Mouse (Mus musculus): Measurements from ENCODE around the gene Cadm1.

The Cadm1 gene

DNA sequence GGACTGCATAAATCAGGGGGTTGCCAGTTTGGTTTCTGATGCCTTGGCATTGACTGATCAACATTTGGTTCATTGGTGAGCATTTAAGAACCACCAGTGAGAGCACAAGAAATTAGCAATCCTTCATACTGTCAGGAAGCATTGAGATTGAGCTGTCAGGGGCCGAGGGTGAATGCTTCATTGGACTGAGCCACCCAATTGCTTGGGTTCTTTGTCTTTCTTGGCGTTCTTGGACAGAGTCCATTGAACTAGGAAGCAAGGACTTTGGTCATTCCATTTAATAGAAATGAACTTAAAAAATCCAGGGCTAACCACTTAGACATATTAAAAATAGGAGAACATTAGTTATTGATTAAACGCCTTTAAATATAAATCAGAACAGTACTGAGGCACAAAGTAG lies 214.9 kb downstream of the Cadm1 start:
- no peak for DNase-seq

GRCm38 (mm10) chr9:47745716-47746115 lies 215.7 kb downstream of the Cadm1 start:
- DNase-seq = no peak

GRCm38 (mm10) chr9:47749160-47749559 lies 219.2 kb downstream of the Cadm1 start:
- DNase-seq = no peak

DNA sequence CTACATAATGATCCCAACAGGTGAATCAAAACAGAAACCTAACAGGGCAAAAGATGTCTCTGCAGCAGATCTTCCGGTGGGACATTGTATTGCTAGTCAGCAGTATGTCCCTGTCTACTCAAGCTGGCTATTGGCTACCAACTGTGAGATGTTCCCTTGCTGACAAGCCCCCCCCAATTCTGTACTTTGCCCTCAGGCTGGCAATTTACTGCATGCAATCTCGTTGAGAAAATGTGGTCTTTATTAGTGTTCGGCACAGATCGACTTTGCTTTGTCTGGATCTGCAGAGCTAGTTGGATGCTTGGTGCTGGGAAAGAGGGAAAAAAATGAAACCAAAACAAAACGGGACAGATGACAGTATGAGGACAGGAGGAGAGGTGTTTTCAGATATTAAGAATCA lies 222.5 kb downstream of the Cadm1 start:
- DNase-seq = no peak

GRCm38 (mm10) chr9:47753127-47753526 lies 223.2 kb downstream of the Cadm1 start:
- DNase-seq = no peak

DNA sequence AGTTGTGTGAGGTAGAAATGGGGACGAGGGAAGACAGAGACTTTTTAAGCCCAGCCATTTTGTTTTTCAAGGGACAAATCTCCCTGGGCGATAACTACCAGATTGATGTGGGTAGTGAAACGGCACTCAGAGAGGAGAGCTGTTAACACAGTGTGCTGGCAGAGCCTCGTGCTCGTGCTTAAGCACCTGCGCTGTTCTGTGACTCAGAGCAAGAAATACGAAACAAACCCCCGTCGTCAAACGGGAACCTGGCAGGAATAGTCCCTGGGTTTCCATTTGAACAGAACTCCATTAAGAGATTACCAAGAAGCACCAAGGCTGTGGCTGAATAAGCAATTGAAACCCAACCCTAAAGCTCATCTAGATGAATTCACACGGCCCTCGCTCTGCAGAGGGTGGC lies 225.1 kb downstream of the Cadm1 start:
- no peak for DNase-seq

DNA sequence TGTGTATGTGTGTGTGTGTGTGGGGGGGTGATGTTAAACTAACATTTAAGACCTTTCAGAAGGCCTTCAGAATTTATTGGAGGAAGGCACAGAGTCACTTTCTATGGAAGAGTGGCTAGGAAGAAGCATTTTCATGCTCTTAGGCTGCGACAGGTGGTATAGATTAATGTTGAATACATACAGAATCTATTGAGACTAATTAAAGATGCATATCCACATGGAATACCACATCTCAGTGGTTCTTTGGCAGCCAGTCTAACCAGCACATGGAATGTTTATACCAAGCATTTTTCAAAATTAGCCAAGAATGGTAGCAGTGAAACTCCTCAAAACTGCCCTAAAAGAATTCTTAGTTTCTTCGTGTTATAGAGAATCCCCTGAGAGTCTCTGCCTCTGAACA lies 227.8 kb downstream of the Cadm1 start:
- no peak for DNase-seq

DNA sequence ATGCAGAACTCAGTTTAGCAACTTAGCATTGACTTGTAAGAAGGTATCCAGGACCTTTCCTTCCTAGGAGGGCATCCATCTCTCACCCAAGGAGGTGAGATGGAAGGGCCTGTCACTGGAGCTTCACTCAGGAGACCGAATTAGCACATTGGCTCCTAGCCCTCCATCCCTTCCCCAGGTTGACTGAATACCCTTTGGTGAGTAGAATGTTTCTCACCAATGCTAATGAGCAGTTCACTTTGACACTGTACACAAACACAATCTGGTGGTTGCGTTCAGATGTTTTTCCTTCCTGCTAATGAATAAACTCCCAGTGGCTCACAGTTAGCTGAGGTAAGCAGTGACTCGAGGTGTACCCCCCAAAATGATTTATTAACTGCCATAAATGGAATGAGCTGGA lies 228.3 kb downstream of the Cadm1 start:
- DNase-seq = no peak

GRCm38 (mm10) chr9:47759807-47760206 lies 229.8 kb downstream of the Cadm1 start:
- no peak for DNase-seq

- DNase-seq = no peak
These were observed 231.6 kb downstream of the Cadm1 start for GRCm38 (mm10) chr9:47761601-47762000.

DNA sequence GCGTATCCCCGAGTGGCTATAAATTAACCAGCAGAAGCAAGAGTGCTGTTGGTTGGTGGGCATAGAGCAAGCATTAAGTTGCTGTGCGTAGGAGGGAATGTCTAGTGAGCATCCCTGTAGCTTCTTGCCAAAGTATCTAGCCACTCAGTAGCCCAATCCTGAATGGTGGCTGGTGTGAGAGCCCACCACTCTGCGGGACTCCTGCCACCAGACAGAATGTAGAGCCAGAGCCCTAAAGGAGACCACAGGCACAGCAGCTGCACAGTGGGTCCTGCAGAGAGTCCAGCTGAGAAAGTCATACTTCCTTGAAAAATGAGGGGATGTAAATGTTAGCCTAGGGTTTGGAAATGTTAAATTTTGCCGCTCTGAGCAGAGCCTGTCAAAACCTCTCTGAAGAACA lies 232.9 kb downstream of the Cadm1 start:
- no peak for DNase-seq

DNA sequence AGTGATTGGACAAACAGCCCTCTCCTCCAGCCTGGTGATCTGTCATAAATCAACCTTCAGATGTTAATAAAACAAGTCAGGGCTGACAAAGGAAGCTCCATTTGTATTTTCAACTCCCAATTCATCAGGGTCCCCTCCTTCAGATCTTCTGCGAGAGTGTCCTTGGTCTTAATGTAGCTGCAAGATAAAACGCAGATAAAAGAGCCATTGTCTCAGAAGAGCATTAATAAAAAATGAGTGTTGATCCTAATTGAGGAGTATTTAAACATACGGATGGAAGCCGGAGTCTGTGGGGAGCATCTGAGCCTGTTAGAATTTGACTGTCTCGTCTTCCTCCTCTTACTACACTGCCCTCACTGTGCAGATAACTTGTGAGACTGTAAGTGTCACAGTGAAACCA lies 234.9 kb downstream of the Cadm1 start:
- DNase-seq = no peak

DNA sequence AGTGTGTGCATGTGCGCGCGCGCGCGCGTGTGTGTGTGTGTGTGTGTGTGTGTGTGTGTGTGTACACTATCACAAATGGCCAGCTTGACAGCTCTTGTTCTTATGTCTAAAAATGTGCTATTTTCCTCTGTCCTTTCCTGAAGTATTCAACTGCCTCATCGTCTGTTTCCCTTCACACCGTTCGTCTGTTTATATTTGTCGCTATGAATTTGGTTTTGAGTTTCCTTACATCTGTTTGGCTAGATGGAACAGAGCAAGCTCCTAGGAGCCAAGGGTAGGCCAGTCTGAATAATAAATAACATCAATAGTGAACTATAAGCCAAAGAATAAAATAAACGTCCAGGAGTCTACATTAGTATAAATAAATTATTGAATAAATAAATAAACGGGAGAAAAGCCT lies 235.3 kb downstream of the Cadm1 start:
- no peak for DNase-seq

- DNase-seq = no peak
These were observed 236.4 kb downstream of the Cadm1 start for GRCm38 (mm10) chr9:47766342-47766741.

DNA sequence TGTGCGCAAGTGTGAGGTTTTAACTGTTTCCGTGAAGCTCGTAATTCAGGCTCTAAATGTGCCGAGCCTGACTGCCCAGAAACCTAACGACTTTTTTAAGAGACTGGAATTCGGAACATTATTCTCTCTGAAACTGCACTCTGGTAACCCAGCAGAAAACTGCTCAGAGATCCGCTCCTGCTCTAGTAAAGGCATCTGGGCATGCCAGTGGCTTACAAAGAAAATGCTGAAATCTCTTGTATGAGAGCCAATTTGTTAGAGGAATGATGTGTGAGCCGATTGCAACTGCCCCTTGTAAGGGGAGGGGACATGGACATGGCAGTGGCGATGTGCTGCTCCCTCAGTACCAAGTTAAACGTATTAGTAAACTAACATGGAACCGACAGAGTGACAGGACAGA lies 240.9 kb downstream of the Cadm1 start:
- DNase-seq = no peak

- DNase-seq = no peak
These were observed 242.0 kb downstream of the Cadm1 start for GRCm38 (mm10) chr9:47771953-47772352.

DNA sequence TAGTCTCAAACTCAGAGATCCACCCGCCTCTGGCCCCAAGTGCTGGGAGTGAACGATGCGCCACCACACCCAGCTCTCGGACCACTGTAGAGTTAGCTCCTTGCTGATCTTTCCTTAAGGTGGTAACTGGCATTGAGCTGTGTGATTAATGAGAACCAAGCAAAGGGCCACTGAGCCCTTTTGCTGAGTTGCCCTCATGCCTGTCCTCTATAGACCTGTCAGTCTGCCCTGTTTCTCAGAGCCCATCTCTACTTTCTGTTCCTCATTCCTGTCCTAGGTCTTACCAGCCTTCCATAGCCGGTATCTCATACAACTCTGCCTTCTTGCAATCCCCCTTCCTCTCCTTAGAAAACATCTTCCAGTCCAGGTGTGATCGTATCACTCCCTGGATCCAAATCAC lies 242.8 kb downstream of the Cadm1 start:
- no peak for DNase-seq

GRCm38 (mm10) chr9:47776941-47777919 lies 247.3 kb downstream of the Cadm1 start:
- DNase-seq = no peak

- peak; percentile 45 to 78 for DNase-seq
These were observed 248.5 kb downstream of the Cadm1 start for GRCm38 (mm10) chr9:47778438-47778837.

DNA sequence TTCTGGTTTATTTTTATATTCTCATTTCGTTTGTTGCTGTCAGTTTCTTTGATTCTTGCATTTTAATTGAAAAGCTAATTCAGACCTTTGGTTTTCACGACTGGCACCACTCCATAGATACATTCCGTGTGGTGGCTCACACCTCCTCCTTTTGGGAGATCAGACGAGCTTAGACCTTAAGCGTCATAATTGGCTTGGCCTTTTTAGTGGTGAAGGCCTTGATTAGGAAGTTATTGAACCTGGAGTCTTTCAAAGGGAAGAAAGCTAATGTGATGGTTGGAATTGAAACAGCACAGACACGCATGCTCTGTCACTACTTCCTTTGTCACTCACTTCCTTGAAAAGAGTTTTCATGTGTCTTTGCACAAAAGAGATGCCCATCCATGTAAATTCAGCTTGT lies 249.3 kb downstream of the Cadm1 start:
- no peak for DNase-seq

GRCm38 (mm10) chr9:47786642-47787041 lies 256.7 kb downstream of the Cadm1 start:
- no peak for DNase-seq

DNA sequence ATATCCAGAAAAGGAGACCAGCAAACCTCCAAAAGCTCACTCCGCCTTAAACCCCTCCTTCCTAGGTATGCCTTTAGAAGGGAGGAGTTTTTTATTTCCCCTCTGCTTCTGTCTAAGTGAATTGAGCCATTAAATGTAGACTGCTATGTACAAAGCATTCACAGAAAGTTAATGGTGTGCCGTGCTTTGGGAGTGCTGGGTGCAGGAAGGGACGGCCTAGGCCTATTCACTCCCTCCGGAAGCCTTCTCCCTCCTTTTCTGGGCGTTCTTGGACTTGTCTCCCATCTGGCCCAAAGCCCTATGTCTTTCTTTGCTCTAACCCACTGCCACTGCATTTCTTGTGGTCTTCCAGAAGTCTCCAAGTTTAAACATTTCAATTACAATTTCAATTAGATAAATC lies 268.5 kb downstream of the Cadm1 start:
- no peak for DNase-seq

DNA sequence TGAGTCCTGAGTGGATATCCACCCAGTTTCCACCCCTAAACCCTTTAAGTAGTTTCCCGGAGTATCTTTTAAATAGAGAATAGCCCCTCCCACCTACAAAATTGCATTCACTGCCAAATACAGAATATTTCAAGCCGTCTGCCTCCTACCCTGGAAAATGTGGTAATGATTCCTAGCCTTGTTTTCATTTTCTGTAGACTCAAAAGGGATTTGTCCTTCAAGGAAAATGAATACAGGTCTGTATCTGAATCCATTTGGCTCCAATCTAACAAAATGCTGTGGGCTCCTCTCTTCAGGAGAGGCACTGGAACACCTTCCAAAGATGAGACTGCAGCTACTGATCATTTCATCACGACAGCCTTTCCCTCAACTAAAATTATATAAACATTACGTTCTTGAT lies 271.3 kb downstream of the Cadm1 start:
- DNase-seq = no peak

GRCm38 (mm10) chr9:47802527-47802926 lies 272.6 kb downstream of the Cadm1 start:
- no peak for DNase-seq

DNA sequence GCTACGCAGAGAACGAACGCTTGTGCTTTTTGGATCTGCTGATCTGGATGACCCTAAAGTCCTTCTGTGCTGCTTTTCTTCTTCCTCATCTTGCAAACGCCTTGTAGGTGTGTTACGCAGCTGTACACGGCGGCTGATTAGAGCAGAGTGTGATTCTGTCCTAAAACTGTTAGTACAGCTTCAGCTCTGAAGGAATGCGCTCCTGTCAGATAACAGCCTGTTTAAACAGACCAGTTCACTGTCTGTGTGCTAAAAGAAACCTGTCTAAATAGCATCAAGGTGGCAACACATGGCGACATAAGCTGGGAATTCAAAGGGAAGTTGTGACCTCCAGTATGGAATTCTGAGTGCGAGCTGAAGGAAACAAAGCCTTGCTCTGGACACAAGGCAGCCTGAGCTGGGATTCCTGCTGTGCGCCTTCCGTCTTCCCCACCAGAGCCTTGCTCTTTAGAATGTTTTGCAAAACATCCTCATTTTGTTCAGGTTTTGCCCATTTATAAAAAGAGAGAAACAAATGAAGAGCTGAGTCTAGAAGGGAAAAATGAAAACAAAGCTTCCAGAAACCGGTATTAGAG lies 273.6 kb downstream of the Cadm1 start:
- no peak for DNase-seq

Data from lung, postnatal 4 days (tissue).